Mouse (Mus musculus) CH12.LX (cell line): ENCODE results near the gene Leng9. TPM values are rescaled to one million over a fixed set of nuclear protein-coding genes. Genes with fewer than 3 reads are reported as not detected.

Experiments
- DNase-seq: peaks from one replicate; pipeline ENCODE4 v3.0.0-alpha.2; 2013; ENCODE audit errors: extremely low read depth
- H3K27ac ChIP-seq: 2 replicates; pipeline ENCODE4 v1.5.1; 2012; ENCODE audit warnings: low read depth, mild to moderate bottlenecking, control low read depth, moderate library complexity; ENCODE audit not compliant: insufficient read depth
- H3K27me3 ChIP-seq: replicated peaks from 2 replicates; pipeline ENCODE3; 2012; ENCODE audit warnings: inconsistent platforms
- H3K36me3 ChIP-seq, 2 experiments: replicated peaks in 1 of 2; 2 replicates each; pipeline versions ENCODE3 to v1.6.1; 2012; ENCODE audit warnings: inconsistent platforms in 1 of 2, low read length in 1 of 2, mild to moderate bottlenecking in 1 of 2, mixed read lengths in 1 of 2, moderate library complexity in 1 of 2; ENCODE audit not compliant: control insufficient read depth in 1 of 2, insufficient read depth in 1 of 2
- H3K4me1 ChIP-seq, 2 experiments: 2 replicates each; pipeline ENCODE4 v1.6.1; 2012; ENCODE audit warnings: inconsistent platforms in 1 of 2, moderate library complexity in 1 of 2; ENCODE audit not compliant: insufficient read depth in 2 of 2, control insufficient read depth in 1 of 2
- H3K4me2 ChIP-seq: 2 replicates; pipeline ENCODE4 v1.6.1; 2012; ENCODE audit warnings: low read depth, mild to moderate bottlenecking, control low read depth; ENCODE audit not compliant: poor library complexity, insufficient read depth, severe bottlenecking
- H3K4me3 ChIP-seq, 3 experiments: fragments of 150-350 bp in 1 of 3; sonication (generic) in 1 of 3; replicated peaks in 1 of 3; 2 replicates each; pipeline versions ENCODE3 to v1.5.1; 2011 to 2012; ENCODE audit warnings: low read depth in 2 of 3, low read length in 2 of 3, mild to moderate bottlenecking in 2 of 3, moderate library complexity in 2 of 3, control low read depth in 1 of 3, improper control_type of control experiment in 1 of 3, inconsistent platforms in 1 of 3, mixed read lengths in 1 of 3; ENCODE audit not compliant: poor library complexity in 1 of 3
- H3K79me2 ChIP-seq: replicated peaks from 2 replicates; pipeline ENCODE4 v1.6.1; 2012; ENCODE audit warnings: mild to moderate bottlenecking, moderate library complexity; ENCODE audit not compliant: control insufficient read depth, poor library complexity, insufficient read depth, severe bottlenecking; ENCODE audit errors: extremely low read depth
- H3K9ac ChIP-seq: 2 replicates; pipeline ENCODE4 v1.6.1; 2012; ENCODE audit warnings: low read depth, mild to moderate bottlenecking, control low read depth, moderate library complexity; ENCODE audit not compliant: insufficient read depth
- H3K9me3 ChIP-seq: replicated peaks from 2 replicates; pipeline ENCODE3; 2012; ENCODE audit warnings: low read length, inconsistent platforms, mixed read lengths
- BHLHE40 ChIP-seq: IDR thresholded peaks from 2 replicates; pipeline ENCODE4 v1.6.1; 2011; ENCODE audit warnings: mild to moderate bottlenecking, low read depth, low read length, improper control_type of control experiment
- CHD1 ChIP-seq: IDR thresholded peaks from 2 replicates; pipeline ENCODE4 v1.6.1; 2012; ENCODE audit warnings: low read depth, low read length, improper control_type of control experiment, inconsistent platforms
- CHD2 ChIP-seq: IDR thresholded peaks from 2 replicates; pipeline ENCODE4 v1.6.1; 2011; ENCODE audit warnings: low read length, improper control_type of control experiment
- E2F4 ChIP-seq: IDR thresholded peaks from 2 replicates; pipeline ENCODE4 v1.6.1; 2011; ENCODE audit warnings: low read depth, low read length, improper control_type of control experiment; ENCODE audit not compliant: insufficient replicate concordance
- ELF1 ChIP-seq: IDR thresholded peaks from 2 replicates; pipeline ENCODE4 v1.6.1; 2014; ENCODE audit warnings: low read depth, mild to moderate bottlenecking, inconsistent platforms, low read length, improper control_type of control experiment
- IRF4 ChIP-seq: IDR thresholded peaks from 2 replicates; pipeline ENCODE4 v1.6.1; 2014; ENCODE audit warnings: low read depth, mild to moderate bottlenecking, inconsistent platforms, low read length, improper control_type of control experiment
- JUN ChIP-seq: IDR thresholded peaks from 2 replicates; pipeline ENCODE4 v1.6.1; 2011; ENCODE audit warnings: low read depth, mild to moderate bottlenecking, low read length, improper control_type of control experiment, moderate library complexity; ENCODE audit not compliant: insufficient read depth
- KAT2A ChIP-seq: IDR thresholded peaks from 2 replicates; pipeline ENCODE4 v1.6.1; 2012; ENCODE audit warnings: low read length, improper control_type of control experiment, inconsistent platforms; ENCODE audit not compliant: insufficient replicate concordance
- MAX ChIP-seq: IDR thresholded peaks from 2 replicates; pipeline ENCODE4 v1.6.1; 2011; ENCODE audit warnings: low read length, improper control_type of control experiment
- MEF2A ChIP-seq: IDR thresholded peaks from 2 replicates; pipeline ENCODE4 v1.6.1; 2014; ENCODE audit warnings: low read depth, mild to moderate bottlenecking, inconsistent platforms, low read length, improper control_type of control experiment, borderline replicate concordance
- MXI1 ChIP-seq: IDR thresholded peaks from 2 replicates; pipeline ENCODE4 v1.6.1; 2011; ENCODE audit warnings: mild to moderate bottlenecking, low read depth, low read length, improper control_type of control experiment
- MYC ChIP-seq: IDR thresholded peaks from 2 replicates; pipeline ENCODE4 v1.6.1; 2011; ENCODE audit warnings: low read depth, mild to moderate bottlenecking, improper control_type of control experiment, low read length
- NELFE ChIP-seq: IDR thresholded peaks from 2 replicates; pipeline ENCODE4 v1.6.1; 2011; ENCODE audit warnings: low read depth, low read length, improper control_type of control experiment
- NRF1 ChIP-seq: IDR thresholded peaks from 2 replicates; pipeline ENCODE4 v1.6.1; 2014; ENCODE audit warnings: low read depth, mild to moderate bottlenecking, inconsistent platforms, low read length, improper control_type of control experiment, moderate library complexity
- POLR2AphosphoS2 ChIP-seq: IDR thresholded peaks from 2 replicates; pipeline ENCODE4 v1.6.1; 2011; ENCODE audit warnings: low read depth, low read length, improper control_type of control experiment
- RAD21 ChIP-seq: IDR thresholded peaks from 2 replicates; pipeline ENCODE4 v1.6.1; 2011; ENCODE audit warnings: low read depth, mild to moderate bottlenecking, low read length, improper control_type of control experiment, moderate library complexity
- SMC3 ChIP-seq: IDR thresholded peaks from 2 replicates; pipeline ENCODE4 v1.6.1; 2011; ENCODE audit warnings: low read depth, low read length, improper control_type of control experiment
- UBTF ChIP-seq: IDR thresholded peaks from 2 replicates; pipeline ENCODE4 v1.6.1; 2012; ENCODE audit warnings: low read depth, mild to moderate bottlenecking, inconsistent platforms, low read length, improper control_type of control experiment, moderate library complexity
- ZC3H11A ChIP-seq: IDR thresholded peaks from 2 replicates; pipeline ENCODE4 v1.6.1; 2012; ENCODE audit warnings: low read depth, mild to moderate bottlenecking, inconsistent platforms, low read length, improper control_type of control experiment
- ZNF384 ChIP-seq: IDR thresholded peaks from 2 replicates; pipeline ENCODE4 v1.6.1; 2012; ENCODE audit warnings: low read depth, low read length, improper control_type of control experiment, inconsistent platforms
- dilution Hi-C: fragments of 300-500 bp; cut with MboI; formaldehyde crosslinking; loops from 2 replicates; pipeline ENCODE4 v1.14.3; 2020; ENCODE audit warnings: low sequenced_read_pairs; ENCODE audit not compliant: extremely low pct_unique_long_range_greater_than_20kb, extremely low pct_ligation_motif_present
- in situ Hi-C: fragments of 300-500 bp; cut with MboI; formaldehyde crosslinking; loops from 3 replicates; pipeline ENCODE4 v1.14.3; 2019; ENCODE audit warnings: low sequenced_read_pairs, low pct_ligation_motif_present, low pct_unique_long_range_greater_than_20kb, mixed read lengths
- polyA plus RNA-seq: library from polyadenylated mRNA; unstranded; fragments of >175 nt; gene quantifications from 2 replicates; pipeline ENCODE4 v1.2.1, GENCODE M21; 2012; ENCODE audit warnings: low read depth; ENCODE audit not compliant: insufficient read length
- total RNA-seq, 2 experiments: library from RNA; depleted of rRNA; stranded (reverse); fragments of 300-350 nt in 1 of 2; fragments of >200 nt in 1 of 2; gene quantifications; 2 replicates each; pipeline ENCODE4 v1.2.3; 2012 to 2014

Gene Leng9
- total and polyA plus RNA-seq, 3 experiments: 1.1 to 1.2 (median 1.2) TPM

GRCm38 (mm10) chr7:4132581-4132980, 17.6 kb downstream of the Leng9 start:
- Histone ChIP-seq H3K9ac (no peak overlapping the region), H3K27me3 (no peaks in the 10 kb centered on the region), H3K79me2 (peaks cover 3% of the 10 kb centered on the region), H3K9me3 (no peaks in the 10 kb centered on the region), H3K4me2 (no peak overlapping the region), H3K4me3 (no peak overlapping the region), H3K36me3 (peaks cover 0 to 44% of the 10 kb centered on the region in 2 experiments), H3K27ac (no peak overlapping the region), H3K4me1 (peaks cover 0 to 23% of the 10 kb centered on the region in 2 experiments; a peak in 2 of 4 replicates)
- DNase-seq: no peak
- TF ChIP-seq ELF1 (no peak), MYC (no peak), RAD21 (no peak), NRF1 (no peak), UBTF (no peak), IRF4 (no peak), JUN (no peak), CHD1 (no peak), MAX (no peak), MEF2A (no peak), E2F4 (no peak), KAT2A (no peak), SMC3 (no peak), POLR2AphosphoS2 (no peak), NELFE (no peak)
- in situ Hi-C loops: no loop called here
- dilution Hi-C loops: no loop called here

- TF ChIP-seq CHD1: no peak
- no peak for TF ChIP-seq CHD2
- TF ChIP-seq E2F4: no peak
- no peak for TF ChIP-seq RAD21
- TF ChIP-seq ZC3H11A: no peak
- TF ChIP-seq BHLHE40: no peak
- TF ChIP-seq ELF1: no peak
- TF ChIP-seq ZNF384: no peak
- TF ChIP-seq JUN: no peak
- TF ChIP-seq MYC: no peak
- no peak for TF ChIP-seq SMC3
- no peak for TF ChIP-seq MXI1
- TF ChIP-seq, all 38 proteins: peak for 0
- Histone ChIP-seq H3K4me2 (no peak overlapping the region), H3K4me1 (peaks cover 0 to 23% of the 10 kb centered on the region in 2 experiments; a peak in 2 of 4 replicates), H3K79me2 (no peaks in the 10 kb centered on the region), H3K9ac (no peak overlapping the region), H3K9me3 (no peaks in the 10 kb centered on the region), H3K27ac (no peak overlapping the region), H3K36me3 (peaks cover 0 to 50% of the 10 kb centered on the region in 2 experiments), H3K4me3 (no peak overlapping the region), H3K27me3 (no peaks in the 10 kb centered on the region)
- dilution Hi-C loops: no loop called here
- DNase-seq: no peak
- in situ Hi-C loops: no loop called here
Measured at GRCm38 (mm10) chr7:4131964-4132363, 18.2 kb downstream of the Leng9 start.
